Mouse (Mus musculus) mature B cell (primary cell): ENCODE data around the gene Wdr24.
"Not testable (repeated sequence)": the region's sequence is repeated elsewhere in the genome, so short reads cannot be mapped to it uniquely, and the experiment has no call there.

Source experiments
- in situ Hi-C: fragments of 300-500 bp; cut with MboI; formaldehyde crosslinking; loops from 2 replicates; pipeline ENCODE4 v1.14.3; 2019

Wdr24 gene

DNA sequence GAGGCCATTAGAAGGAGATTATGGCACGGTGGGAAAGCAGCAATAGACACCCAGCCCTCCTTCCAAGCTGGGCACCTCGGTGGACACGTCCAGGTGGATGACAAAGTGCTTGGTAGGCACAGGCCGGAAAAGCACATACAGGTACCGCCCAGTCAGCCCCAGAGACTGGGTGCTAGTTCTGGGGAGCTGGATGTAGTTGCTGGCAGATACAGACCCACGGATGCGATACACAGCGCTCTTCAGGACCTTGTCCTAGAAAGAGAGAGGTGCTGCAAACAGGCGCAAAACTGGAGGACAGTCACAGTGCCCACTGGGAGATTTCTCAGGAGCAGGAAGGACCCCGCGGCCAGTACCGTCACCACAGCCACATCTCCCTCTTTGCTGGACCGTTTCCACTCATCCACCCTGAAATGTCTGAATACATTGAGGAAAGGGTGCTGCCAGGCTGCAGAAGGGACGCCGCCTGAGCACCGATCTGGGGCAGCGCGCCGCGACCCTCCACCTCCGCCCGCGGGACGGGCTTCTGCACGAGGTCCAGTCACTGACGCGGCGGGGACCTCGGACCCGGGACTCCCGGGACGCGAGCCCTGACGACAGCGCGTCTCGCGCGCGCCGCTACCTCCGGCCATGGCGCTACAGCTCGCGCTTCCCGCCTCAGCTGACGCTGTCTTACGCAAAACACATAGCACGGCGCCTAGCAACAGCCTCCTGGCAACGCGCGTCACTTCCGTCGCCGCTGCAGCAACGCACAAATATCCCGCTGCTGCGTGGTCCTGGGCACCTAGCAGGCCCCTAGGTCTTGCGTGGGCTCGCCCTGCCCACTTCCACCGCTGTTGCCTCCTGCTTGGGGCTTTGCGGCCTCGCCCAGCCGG is 37.6 kb downstream of the Wdr24 start, which contains the start of gene Wdr90:
Wdr90 (minus strand) TSS at position 670 of the 872 bp plus-strand sequence.
- in situ Hi-C loops: no loop called here

DNA sequence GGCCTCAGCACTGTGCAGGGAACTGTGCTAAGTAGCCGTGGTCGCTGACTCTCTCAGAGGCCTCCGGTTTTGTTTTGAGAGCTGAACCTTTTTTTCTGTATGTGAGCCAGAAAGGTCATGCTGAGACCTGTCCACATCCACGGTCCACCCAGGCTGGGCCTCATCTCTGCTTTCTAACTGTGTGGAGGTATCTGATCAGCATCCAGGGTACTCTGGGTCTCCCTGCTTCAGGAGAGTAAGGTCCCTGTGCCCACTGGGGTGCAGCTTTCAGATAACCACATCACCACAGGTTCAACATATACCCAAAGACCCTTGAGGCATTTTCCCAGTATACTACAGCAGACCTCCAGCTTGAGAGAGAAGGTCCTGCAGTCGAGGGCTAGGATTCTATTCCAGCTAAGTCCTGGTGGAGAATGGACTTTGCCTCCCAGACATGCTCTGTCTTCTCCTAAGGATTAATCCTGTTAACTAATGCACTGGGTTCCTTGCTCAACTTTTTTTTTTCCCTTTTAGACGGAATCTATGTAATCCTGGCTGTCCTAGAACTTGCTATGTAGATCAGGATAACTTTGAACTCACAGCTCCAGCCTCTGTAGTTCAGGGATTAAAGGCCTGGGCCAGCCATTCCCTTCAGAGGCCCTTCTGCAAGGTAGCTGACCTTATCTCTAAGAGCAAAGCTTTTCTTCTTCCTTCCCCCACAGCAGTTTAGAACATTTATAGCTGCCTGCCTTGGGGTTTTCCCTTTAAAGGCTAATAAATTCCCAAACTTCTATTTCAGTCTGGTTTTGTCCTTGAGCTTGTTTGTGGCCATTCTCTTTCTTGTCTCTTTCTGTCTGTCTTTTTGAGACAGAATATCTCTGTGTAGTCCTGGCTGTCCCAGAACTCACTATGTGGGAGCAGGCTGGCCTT is 38.5 kb downstream of the Wdr24 start:
- in situ Hi-C loops: no loop called here

DNA sequence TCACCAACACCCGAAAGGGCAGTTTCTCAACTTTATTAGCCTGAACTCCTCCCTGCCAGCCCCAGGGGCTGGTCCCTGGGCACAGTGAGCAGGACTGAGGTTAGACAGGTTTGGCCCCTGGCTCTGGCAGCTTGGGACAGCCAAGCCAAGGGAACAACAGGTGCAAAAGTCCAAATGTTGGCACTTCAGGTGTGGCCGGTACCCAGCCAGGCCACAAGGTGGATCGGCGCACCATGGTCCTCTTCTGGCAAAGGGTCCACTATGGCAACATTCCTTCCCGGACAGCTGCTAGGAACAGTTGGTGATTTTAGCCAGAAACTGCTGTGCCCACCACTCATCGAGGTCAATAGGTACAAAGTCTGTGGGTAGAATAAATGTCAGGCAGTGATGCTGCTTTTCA is 40.3 kb downstream of the Wdr24 start:
- in situ Hi-C loops: no loop called here

DNA sequence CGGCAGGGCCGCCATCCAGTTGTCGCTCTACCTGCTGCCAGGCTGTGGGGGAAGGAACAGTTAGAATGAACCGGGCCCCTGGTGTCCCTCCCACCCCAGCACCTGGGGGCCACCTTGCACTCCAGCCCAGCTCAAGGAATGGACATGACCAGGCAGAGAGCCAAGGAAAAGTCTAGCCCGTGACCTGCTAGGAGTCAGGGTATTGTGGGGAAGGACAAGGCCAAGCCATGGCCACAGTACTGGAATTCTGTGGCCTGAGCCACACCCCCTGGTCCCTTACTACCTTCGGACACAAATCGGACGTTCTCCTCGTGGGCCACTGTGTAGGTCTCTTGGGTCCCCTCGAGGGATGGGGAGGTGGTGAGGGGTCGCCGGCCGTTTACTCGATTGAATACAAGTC is 40.9 kb downstream of the Wdr24 start:
- in situ Hi-C loops: no loop called here

DNA sequence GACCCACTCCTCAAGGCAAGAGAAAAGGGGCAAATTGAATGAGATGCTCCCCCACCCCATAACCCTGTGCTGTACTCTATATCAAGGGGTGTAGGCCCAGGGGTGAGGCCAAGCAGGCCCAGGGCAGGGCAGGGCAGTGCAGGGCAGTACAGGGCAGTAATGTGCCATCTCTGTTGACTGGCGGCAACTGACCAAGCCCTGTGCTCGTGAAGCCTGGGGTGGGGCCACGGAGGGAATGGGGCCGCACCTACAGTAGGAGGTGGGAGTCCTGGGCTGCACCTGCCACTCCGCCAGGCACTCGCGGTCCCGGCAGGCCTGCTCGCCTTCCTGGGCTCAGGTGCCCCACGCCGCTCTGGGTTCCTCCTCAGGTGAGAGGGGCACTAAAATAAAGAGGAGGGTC is 41.9 kb downstream of the Wdr24 start:
- in situ Hi-C loops: no loop called here

DNA sequence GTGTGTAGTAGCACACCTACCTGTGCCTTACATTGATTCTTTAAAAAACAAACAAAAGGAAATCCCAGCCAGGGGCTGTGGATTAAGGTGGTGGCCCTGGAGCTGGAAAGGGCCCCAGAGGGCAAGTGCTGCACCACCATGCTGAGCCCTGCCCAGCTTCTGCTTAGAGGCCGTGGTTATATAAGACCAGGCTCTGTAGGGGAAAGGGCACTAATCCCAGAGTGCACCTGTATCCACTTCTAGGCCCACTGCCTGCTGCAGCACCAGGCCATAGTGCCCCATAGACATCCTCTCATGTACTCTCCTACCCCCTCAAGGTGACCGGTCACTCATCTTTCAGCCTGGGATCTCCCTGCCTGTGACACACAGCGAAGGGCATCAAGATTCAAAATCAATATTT is 42.7 kb downstream of the Wdr24 start:
- in situ Hi-C loops: no loop called here

DNA sequence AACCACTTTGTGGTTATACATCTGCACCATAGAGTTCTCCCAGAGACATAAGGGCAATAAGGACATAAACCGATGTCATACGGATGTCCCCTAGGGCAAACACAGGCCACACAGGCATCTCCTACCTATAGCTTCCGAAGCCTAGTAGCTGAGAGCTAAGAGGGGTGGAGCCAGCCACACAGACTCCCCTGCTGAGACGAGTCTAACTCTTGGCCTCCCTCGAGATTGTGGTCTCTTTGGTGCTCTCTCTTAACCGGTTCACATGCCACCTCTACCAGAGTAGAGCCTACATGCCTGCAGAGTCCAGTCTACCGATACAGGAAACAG is 44.0 kb downstream of the Wdr24 start:
- in situ Hi-C loops: no loop called here

DNA sequence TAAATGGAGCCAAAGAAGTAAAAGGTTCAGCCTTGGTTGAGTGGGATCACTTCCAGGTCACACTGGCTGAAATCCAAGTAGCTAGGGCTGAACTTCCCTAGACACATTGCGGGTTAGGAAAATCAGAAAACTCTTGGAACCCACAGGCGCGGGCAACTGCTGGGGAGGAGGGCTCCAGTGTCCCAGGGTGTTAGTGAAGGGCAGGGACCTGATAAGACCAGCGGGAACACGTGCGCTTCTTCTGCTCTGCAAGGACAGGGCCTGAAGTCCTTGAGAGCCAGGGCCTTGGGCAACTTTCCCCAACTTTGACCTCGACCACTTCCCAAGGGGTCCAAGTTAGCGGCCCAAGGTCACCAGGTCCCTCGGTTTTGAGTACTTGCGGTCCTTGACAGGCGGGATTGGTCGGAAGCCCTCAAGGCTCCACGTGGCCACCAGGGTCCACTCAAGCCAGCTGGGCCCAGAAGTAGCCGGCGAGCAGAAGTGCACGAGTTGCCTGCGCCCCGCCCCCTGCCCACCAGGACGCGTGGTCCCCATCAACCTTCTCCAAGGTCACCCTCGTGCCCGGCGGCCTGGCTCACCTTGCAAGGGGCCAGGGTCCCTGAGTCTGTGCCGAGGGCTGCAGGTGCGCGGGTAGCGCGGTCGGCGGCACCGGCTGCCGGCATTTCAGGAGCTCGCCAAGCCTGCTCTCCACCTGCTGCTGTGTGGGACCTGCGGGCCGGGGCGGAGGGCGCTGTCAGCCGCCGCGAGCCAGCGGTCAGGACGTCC is 44.6 kb downstream of the Wdr24 start:
- in situ Hi-C loops: no loop called here

DNA sequence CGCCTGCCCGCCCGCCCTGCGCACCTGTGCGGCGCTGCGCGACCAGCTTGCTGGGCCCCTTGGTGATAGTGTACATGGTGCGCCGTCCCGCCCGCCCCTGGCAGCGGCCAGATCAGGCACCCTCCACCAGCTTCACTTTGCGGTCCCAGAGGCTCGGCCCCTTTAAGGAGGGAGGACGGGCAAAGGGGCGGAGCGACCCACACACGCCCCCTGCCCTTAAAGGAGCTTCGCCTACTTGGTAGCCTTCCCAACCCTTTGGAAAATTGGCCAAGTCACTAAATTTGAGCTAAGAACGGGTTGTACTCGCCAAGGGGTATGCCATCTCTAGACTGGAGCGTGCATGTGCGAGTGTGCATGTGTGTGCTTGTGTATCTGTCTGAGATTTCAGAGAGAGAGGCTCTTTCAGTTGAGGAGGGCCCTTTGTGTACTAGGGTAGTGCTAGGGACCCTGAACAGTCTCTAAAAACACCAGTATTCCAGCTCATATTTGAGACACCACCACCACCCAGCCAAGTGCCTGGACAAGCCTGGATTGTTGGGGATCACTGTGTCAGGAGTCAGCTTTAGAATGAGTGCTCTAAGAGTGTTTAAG is 45.3 kb downstream of the Wdr24 start, which contains the start of gene Mcrip2:
Mcrip2 (minus strand) TSS at position 164 of the 591 bp plus-strand sequence.
- in situ Hi-C loops: no loop called here

DNA sequence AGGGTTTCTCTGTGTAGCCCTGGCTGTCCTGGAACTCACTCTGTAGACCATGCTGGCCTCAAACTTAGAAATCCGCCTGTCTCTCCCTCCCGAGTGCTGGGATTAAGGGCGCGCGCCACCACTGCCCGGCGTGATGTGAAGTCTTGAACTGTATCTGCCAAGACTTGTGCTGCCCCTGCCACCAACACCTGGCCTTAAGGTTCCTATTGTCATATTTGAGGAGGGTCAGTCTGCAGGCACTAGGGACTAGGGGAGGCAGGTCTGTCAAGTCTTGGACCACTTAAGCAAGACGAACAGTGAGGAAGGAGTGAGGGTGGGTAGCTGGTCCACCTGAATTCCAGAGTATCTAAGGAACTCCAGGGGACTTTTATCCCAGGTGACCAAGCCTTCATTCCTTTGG is 46.1 kb downstream of the Wdr24 start:
- in situ Hi-C loops: no loop called here

DNA sequence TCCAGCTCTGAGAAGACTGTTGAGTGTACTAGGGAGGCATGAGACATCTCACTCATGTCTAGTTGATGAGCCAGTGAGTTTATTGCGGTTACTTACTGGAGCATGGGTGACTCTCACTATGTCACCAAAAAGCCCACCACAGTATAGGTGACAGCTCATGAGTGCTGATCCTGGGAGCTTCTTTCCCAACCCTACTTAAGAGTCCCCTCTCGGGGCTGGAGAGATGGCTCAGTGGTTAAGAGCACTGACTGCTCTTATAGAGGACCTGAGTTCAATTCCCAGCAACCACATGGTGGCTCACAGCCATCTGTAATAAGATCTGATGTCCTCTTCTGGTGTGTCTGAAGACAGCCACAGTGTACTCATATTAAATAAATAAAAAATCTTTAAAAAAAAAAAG is 46.5 kb downstream of the Wdr24 start:
- in situ Hi-C loops: no loop called here

DNA sequence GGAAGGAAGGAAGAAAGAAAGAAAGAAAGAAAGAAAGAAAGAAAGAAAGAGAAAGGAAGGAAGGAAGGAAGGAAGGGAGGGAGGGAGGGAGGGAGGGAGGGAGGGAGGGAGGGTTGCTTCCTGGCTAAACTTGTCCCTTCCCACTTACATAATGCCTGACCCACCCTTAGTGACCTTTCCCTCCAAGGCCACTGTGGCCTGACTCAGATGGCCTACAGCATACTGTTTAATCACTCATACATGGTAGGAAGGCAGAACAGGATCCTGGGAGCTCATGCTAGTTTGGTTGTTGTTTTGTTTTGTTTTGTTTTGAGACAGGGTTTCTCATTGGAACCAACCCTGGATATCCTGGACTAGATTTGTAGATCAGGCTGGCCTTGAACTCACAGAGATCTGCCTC is 48.1 kb downstream of the Wdr24 start:
- in situ Hi-C loops: not testable (repeated sequence)

DNA sequence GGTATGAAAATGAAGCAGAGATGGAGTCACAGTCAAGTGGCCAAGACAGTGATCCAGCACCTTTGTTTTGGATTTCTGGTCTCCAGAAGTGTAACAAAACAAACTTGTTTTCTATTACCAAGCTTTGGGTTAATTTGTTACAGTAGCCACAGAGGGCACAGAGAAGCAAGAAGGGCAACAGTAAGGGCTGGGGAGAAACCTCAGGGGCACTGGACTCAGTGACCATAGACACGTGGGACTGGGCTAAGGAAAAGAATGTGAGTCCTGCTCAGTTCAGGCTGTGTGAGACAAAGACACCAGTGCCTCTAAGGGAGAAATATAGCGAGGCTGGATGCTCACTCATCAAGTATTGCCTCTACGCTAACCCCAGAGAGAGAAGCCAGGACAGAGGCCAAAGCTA is 49.2 kb downstream of the Wdr24 start:
- in situ Hi-C loops: no loop called here

DNA sequence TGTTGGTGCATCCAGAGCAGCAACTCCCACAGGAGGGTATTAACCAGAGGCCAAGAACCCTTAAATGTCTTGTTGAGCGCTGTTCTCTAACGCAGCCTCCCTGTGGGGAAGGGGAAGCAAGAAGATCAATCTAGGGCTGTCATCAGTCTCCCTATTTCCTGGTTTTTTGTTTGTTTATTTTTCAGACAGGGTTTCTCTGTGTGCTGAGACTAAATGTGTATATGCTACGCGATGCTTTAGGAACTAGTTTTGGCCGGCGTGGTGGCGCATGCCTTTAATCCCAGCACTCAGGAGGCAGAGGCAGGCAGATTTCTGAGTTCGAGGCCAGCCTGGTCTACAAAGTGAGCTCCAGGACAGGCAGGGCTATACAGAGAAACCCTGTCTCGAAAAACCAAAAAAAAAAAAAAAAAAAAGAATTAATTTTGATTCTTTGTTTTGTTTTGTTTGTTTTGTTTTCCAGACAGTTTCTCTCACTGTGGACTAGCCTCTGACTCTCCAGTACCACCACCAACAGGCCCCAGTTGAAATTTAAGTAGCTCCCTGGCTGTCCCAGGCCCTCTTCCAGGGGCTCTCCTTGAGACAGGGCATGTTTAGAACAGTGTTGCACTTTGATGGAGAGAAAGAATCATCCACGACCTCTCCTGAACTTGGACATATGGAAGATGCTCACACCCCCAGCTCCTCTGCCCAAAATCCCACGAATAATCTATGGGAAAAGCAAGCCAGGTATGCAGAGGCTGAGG is 50.1 kb downstream of the Wdr24 start:
- in situ Hi-C loops: no loop called here

DNA sequence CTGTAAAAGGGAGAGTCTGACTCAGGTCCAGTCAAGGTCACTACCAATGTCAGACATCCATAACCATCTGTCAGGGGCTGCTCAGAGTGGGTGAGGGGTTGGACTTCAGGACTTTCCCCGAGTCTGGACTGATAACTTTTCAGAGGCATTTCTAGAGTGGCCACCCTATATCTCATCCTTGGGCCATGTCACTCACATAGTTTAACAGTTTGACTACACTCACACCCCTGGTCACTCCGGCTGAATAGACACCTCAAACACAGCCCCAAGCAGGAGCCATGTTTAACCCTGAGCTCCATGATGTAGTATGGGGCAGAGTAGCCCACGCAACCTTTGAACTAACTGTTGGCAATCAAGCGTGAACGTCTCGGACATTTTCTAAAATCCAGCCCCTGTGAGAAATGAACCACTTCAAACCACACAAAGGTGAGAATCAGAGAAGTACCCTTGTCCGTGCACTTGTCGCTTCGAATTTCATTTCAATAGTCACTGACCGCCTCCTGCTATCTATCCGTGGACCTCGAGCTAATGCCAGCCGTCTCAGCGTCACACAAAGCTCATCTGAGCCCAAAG is 50.8 kb downstream of the Wdr24 start:
- in situ Hi-C loops: no loop called here

DNA sequence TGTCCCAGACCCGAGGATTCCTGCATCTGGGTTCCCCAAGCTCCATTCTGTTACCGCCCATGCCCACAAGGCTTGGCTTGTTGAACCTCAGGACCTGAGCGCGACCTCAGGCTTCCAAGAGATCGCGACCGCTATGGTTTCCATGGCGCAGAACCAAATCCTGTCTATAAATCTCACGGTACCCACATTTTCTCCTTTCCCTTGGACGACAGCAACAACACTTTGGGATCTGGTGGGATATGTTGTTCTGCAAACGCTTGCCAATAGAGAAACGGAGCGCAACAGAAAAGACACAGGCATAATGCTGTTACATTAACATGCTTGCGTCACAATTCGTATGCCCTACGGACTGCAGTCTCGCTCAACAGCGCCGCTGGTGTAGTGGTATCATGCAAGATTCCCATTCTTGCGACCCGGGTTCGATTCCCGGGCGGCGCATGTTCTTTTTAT is 51.3 kb downstream of the Wdr24 start, which contains the start of gene Mettl26:
Mettl26 (plus strand) TSS at position 354 of the 450 bp plus-strand sequence.
- in situ Hi-C loops: no loop called here

DNA sequence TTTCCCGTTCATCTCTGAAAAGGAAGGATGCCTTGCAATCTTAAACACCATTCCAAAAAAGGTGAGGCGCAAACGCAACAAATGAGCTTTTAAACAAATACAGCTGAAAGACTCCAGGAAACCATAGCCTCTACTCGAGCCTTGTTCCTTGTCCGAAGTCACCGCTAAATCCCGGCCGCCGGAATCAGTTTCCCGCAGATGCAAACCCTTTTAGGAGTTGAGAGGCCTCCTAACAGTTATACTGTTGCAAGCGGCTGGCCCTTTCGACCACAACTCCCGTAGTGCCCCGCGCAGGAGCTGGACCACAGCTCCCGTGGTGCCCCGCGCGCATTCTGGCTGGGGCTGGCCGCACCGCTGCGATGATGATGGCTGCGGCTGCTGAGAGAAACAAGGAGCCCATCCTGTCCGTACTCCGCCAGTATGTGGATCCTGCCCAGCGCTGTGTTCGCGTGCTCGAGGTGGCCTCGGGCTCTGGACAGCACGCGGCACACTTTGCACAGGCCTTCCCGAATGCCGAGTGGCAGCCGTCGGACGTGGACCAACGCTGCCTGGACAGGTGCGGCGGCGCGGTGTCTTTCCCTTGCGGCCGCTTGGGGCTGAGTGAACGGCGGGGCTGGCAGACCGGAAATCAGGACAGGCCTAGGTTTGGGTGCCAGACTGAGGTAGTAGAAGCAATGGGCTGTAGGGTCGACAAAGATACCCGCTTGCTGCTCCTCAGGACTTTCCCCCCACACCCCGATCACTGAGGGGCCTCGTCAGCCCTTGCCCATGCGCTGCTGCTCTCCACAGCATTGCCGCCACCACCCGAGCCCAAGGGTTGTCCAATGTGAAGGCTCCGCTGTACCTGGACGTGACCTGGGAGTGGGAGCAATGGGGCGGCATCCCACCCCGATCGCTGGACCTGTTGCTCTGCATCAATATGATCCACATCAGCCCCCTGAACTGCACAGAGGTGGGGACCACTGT is 52.0 kb downstream of the Wdr24 start:
- in situ Hi-C loops: no loop called here

DNA sequence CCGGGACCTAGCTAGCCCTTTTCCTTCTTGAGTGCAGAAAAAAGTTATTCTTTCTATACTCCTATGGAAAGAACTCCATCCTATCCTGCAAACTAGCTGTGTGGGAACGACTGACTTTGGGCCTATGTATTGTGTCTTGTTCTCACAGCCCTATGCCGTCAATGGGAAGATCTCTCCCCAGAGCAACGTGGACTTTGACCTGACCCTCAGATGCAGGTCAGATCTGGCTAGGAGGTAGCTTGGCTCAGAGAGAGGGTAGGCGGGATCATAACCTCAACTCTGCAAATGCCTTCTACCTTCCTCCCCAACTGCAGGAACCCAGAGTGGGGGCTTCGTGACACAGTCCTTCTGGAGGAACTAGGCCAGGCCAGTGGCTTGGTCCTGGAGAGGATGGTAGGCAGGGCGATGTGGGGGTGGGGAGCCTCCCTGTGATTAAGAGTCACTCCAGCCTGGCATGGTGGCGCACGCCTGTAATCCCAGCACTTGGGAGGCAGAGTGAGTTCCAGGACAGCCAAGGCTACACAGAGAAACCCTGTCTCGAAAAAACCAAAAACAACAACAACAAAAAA is 53.0 kb downstream of the Wdr24 start:
- in situ Hi-C loops: no loop called here

DNA sequence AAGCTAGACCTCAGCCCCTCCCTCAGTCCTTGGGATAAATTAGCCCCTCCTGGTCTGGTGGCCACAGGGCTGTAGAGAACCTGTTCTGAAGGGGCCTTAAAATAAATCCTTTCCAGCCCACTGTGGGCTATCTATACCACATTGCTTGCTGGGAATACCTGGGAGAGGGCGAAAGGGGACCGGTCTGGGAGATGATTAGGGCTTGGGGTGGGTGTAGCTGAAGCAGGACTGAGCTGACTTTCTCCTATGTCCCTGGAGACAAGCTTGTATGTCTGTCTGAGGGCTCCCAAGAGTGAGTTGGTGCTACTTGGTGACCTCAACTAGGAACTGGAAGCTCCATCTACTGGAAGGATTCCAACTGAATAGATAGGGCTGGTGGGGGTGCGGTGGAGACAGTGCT is 53.6 kb downstream of the Wdr24 start:
- in situ Hi-C loops: no loop called here
